Mouse (Mus musculus): Measurements from ENCODE around the gene Slc4a4. TPM values are rescaled to one million over a fixed set of nuclear protein-coding genes. Genes with fewer than 3 reads are reported as not detected.

Gene Slc4a4
- total RNA-seq, 1 experiment from 2014 or later: 30.5 TPM

DNA sequence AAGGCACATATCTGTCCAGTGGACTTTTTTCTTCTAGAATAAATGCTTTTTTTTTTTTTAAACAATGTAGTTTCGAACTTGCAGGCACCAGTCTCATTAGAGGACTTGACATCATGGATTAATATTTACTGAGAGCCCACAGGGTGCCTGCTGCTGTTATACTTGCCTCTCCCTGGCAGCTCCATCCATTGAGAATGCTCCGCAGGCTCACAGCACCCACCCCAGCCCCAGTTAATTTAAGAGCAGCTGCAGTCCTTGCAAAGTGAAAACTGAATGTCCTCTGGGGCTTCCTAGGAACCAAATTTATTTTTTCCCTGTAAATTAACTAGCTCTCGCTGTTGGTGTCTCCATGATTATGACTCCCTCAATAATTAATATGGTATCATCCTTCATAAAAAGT is 303.4 kb downstream of the Slc4a4 start:
- DNase-seq: no peak

DNA sequence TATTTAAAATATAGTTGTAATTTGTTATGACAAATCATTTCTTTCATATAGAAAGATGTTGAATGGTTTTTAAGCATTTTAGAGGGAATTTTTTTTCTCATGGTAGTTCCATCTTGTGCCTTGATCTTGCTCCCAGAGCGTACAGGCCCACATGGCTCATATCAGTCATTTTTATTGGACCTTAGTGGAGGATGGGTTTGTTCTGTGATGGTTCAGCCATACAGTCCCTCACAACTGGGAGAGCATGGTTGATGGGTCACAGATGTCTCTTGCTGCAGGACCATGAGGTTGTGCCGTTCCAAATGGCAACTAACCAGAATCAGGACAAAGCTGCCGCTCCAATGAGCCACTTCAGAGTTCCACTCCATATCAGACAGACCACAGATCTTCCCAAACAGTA is 308.0 kb downstream of the Slc4a4 start:
- no peak for DNase-seq

DNA sequence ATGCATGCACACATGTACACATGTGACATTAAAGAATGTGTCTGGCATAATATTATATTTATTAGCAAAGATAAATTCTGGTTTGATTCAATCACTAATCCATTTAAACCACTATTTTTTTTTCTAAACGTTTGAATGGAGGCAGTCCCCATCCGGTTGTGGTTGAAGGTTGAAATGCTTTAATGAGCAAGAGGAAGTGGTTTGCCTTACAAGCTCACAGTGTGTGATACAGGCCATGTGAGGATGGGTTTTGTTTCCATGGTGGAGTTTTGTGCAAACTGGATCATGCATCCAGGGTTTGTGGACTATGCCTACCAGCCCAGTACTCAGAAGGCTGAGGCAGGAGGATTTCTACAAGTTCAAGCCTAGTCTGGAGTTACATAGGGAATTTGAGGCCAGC is 311.9 kb downstream of the Slc4a4 start:
- no peak for DNase-seq

DNA sequence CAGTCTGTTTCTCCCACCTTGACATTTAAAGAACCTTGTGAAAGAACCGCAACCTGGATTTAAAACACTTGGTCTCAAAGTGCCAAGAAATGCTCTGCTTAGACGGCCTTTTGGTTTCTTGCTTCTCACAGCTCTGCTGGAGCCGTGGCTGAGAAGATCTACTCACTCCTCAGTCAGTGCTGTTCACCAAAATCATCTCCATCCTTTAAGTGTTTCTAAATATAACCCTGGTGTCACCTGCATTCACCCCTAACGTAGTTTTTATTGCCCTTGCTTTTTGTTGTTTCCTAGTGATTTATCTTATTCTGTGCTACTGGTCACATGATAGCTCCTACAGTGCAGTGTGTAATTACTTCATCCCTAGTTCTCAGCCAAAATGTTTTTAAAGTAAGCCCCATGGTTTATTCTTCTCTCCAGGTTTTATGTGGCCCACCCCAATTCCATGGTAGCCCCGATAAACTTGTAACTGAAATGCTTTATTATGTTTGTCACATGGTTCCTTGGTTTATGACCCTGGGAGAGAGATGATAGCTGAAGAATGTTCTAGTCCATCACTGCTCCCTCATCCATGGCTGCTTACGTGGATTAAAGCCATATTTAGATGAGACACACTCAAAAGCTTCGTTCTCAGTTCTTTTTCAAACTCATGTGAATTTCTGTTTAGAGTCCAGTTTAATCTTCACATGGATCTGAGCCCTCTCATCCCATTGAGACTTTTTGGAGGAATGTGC is 323.5 kb downstream of the Slc4a4 start:
- no peak for DNase-seq

DNA sequence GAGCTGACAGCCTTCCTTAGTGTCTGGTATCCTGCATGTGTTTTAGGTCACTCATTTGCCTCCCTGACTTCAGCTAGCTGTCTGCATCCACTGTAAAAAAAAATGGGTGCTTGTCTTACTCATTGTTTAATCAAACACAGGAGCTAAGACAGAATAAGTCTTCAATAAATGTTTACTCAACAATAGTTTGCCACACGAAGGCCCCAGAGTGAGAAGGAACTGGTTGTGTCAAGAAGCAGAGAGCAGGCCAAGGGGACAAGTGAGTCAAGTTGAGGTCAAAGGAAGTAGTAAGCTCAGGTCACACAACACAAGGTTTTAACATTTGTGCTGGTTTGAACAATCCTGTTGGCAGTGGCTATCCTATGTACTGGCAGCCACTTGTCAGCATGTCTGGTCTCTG is 324.4 kb downstream of the Slc4a4 start:
- DNase-seq: no peak

DNA sequence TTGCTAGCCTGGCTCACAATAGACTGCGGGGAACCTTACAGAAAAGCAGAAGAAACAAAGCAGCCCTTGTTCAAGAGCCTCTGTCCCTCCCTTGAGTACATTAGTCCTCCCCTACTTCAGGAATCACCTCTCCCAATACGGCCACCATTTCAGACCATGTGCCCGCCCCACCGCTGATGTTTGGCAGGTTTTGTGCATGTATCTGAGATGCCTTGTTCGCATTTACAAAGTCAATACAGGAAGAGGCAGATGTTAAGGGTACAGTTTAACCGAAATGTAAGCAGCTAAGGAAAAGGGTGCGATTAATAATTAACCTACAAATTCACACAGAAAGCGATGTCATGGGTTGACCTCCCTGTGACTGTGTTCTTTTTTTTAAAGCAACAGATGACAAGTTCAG is 331.6 kb downstream of the Slc4a4 start:
- no peak for DNase-seq

DNA sequence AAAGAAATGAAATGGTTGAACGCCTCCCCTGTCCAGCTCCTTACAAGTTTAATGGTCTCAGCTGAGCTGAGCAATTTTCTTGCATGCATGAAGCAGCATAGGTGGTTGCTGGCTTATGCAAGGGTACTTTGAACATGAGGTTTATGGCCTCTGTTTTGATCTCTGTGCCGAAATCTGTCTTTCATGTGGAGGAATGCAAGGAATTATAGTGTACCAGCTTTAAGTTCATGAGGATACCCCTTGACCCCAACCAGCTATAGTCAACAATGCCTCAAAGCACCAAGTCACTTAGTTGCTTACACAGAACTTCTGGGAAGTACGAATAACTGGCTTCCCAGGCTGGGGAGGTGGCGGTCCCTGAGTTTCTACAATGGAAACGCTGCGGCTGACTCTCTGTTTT is 332.1 kb downstream of the Slc4a4 start:
- DNase-seq: no peak

DNA sequence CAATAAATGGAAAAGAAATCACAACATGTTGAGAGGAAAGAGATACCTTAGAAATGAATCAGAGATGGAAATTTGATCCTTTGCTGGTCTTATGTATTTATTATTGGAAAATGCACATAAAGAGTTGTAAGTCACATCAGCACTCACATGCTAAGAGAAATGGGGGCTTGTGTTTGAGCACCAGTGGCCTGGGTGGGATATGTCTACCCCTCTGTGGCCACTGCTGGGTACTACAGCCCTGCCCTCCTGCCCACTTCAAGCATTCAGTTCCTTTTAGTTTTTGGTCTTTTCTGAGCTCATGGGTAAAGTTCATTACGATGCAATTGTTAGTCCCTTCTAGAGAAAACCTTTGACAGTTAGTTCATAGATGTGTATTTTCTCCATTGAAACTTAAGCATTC is 335.0 kb downstream of the Slc4a4 start:
- no peak for DNase-seq

DNA sequence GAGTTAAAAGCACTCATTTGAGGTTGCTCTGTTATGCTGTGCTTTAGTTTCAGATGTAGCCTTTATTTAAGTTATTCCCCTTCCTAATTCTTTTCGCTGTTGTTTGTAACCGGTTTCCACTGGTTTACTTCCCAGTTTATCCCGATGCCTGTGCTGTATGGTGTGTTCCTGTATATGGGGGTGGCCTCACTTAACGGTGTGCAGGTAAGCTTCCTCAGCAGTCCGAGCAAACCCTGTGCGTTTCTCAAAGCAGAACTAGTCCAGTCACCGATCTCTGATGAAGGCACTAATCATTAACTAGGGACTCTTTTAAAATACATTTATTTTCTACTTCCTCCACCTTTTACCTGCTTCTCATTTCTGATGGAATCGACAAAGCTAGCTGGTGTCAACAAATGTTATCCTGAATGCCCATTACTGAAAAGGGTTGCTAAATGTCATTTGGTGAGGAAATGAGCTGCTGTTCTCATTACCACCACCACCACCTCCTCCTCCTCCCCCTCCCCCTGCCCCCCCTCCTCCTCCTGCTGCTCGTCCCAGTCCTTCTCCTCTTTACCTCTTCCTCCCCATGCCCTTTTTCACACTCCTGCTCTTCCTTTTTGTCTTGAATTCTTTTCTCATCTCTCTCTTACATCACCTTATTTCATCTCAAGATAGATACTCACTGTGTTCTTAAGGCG is 336.6 kb downstream of the Slc4a4 start:
- DNase-seq: no peak

DNA sequence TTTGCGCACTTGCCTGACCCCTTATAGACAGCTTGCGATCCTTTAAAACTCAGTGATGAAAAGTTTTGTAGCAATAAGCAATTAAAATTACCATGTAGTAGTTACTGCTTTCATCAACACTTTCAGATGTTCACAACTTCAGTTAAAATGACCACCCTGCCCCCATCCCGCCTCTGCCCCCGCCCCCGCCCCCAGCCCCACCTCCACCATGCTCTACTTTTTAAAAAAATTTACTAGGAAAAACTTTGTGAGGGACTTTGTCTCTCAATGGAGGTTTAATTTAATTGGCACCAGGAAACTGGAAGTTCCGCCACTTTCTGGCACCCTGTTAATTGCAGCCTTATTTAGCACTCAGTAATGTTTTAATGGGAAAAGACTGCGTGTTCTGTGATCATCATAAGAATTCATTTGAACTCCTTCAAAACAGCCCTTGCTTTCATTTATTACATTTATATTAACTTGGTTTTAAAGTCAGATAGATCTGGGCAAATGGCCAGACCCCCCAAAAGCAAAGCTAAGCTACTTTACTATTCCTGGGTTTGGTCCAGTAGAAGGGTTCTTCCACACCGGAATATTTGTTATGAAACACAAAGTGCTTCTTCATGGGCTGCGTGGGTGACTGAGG is 337.2 kb downstream of the Slc4a4 start:
- DNase-seq: no peak

DNA sequence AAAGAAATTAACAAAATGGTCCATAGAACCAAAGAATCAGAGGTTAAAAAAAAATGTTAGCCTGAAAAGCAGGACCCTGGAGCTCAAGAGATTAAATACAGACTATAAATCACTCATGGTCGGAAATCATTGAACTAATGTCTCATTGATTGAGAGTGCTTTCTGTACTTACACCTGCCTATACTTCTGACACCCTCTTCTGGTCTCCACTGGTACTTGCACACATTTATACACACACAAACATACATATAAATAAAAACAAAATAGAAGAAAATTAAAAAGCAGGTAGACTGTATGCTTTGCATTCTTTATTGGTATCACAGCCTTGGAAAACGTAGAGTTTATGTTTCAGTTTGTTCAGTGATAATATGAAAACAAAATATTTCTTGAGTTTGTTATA is 341.3 kb downstream of the Slc4a4 start:
- no peak for DNase-seq

DNA sequence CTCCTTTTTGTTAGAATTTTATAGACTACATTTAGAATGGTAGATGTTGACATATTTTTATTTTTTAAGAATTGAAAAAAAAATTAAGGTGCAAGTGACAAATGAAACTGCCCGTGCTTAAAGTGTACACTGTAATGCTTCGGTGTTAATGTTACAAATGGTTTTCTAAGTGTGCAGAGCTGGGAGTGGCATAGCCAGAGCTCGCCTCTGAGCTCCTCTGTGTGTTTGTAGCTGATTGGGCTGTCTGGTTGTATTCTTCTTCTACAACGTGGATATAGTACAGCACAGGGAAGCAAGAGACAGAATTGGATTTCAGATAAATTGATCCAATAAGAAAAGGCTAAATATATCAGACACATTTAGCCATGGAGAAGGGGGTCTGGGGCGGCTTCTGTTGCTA is 343.0 kb downstream of the Slc4a4 start:
- DNase-seq: no peak

DNA sequence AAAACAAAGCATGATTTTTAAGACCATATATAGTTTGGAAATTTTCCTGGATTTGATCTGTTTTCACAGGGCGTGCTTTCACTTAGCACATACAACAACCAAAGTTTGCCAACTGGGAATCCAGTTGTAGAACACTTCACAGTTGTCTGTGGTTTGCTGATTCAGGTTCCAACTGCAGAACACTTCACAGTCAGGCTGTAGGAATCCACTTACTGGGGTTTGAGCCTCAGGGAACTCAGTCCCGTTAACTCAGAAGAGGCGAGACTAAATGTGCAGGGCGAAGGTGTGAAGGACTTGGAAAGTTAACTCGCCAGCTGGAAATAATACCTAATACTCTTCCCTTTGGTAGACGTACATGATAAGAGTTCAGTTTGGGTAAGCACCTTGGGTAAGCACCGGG is 345.7 kb downstream of the Slc4a4 start:
- DNase-seq: no peak

DNA sequence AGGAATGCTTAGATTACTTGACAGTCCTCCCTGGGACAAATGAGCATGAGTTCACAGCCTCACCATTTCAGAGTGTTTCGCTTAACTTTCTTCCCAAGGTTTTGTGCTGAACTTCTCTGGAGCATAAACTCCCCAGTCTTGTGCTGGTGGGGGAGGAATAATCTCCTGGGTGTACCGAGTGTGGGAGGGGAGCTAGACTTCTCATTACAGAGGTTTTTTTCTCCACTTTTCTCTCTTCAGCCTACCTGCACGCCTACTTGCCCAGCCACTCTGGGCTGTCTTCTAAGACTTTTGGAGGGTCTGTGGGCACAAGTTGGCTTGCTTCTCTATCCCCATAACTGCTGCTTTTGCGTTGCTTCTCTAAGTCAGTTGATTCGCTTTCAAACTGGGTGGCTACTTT is 365.2 kb downstream of the Slc4a4 start:
- no peak for DNase-seq

DNA sequence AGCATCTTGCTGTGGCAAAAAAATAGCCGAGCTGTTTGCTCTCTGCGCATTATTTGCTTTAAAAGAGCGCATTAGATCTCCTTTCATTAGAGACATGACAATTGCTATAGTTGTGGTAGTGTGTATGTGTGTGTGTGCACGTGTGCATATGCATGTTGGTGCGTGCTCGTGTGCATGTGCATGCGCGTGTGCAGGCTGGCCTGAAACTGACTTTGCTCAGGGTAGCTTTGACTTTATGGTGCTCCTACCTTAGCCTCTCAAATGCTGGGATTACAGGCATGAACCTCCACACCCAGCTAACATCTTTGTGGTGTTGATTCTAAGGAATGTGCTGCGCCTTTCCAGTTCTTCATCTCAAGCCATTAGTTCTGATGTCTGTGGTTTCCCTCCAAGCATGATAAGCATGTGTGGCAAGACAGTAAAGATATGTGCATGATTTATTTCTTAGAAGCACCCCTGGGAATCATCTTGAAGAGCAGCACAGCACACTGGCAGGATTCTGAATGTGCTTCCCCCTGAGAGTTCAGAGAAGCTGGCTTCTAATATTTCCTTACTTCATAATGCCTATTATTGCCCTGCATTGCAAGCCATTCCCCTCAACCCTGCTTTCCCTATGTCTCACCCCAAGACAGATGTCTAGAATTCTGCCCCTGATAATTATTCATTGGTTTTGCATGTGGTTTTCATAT is 373.3 kb downstream of the Slc4a4 start:
- no peak for DNase-seq

DNA sequence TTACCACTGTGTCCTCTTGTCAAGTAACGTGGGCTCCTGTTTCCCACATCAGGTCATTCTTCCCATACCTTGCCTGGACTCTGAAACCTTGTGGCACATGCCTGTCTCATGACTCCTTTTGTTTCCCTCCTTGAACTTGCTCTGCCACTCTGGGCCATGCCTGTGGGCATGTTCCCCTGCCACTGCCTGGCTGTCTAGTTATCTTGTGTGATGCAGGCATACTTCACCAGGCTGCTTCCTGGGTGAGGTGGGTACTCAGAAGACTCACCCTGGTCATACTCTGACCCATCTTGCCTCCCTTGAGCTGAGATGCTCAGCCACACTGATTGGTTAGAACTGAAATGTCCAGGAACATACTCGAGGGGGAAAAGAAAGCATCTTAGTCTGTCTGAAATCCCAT is 390.4 kb downstream of the Slc4a4 start:
- no peak for DNase-seq

DNA sequence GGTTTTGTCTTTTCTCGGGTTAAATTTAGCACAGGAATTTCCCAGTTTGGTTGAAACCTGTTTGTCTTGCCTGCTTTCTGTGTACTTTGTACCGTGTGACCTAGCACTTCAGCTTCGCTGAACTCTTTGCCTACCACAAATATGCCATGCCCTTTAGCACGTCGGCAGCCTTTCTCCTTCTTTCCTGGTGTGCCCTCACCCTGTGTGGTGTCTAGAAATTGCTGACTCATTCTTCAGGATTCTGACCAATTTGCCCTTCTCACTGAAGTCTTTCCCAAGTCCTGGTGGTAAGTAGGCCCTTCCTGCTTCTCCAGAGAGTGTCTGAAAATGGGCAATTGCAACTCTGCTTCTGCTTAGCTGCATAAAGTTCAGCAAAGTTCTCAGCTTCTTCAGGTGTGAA is 391.0 kb downstream of the Slc4a4 start:
- DNase-seq: no peak

DNA sequence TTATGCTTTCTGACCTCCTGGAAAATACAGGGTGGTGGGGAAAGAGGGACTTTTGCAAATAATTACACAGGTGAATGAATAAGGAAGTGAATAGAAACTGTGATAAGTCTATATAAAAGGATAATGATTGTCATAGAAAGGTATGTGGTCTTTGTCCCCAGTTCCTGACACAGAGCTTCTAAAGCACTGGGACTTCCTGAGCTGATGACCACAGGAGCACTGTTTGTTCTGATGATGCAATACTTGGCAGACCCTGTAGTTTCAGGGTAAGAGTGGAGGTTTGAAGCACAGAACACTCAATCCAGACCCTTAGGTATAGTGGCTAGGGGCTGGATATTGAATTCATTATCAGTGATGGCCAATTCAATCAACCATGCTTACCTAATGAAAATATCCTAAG is 391.7 kb downstream of the Slc4a4 start:
- no peak for DNase-seq

DNA sequence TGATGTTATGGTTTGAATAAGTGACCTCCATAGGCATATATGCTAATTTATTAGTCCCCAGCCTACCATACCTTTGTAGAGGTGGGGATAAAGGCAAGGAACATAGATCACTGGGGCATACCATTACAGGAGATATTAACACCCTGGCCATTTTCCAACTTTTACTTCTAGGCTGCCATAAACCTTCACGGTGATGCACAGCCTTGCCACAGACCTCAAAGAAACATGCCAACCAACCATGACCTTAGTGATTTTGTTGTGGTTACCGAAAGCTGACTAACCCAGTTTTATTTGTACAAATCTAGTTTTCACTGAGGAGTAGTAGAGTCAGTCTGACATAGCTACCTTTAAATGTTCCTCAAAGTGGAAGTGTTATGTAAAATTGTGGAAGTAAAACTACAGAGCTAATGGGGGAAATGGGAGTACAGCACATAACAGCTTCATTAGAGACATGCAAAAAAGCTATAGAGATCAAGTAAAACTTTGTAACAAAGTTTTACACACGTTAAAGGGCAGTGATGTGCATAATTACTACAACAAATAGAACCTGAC is 393.8 kb downstream of the Slc4a4 start:
- no peak for DNase-seq

All from adrenal gland, postnatal 25 days (tissue).